Mouse (Mus musculus) CH12.LX (cell line): ENCODE data around the gene Neurl4. TPM values are rescaled to one million over a fixed set of nuclear protein-coding genes. Genes with fewer than 3 reads are reported as not detected.
A peak's percentile ranks its signal among the peaks of the same experiment; 100 is the strongest.

ENCODE experiments used
- DNase-seq: peaks from one replicate; pipeline ENCODE4 v3.0.0-alpha.2; 2013; ENCODE audit errors: extremely low read depth
- H3K27ac ChIP-seq: 2 replicates; pipeline ENCODE4 v1.5.1; 2012; ENCODE audit warnings: low read depth, mild to moderate bottlenecking, control low read depth, moderate library complexity; ENCODE audit not compliant: insufficient read depth
- H3K27me3 ChIP-seq: replicated peaks from 2 replicates; pipeline ENCODE3; 2012; ENCODE audit warnings: inconsistent platforms
- H3K36me3 ChIP-seq, 2 experiments: replicated peaks in 1 of 2; 2 replicates each; pipeline versions ENCODE3 to v1.6.1; 2012; ENCODE audit warnings: inconsistent platforms in 1 of 2, low read length in 1 of 2, mild to moderate bottlenecking in 1 of 2, mixed read lengths in 1 of 2, moderate library complexity in 1 of 2; ENCODE audit not compliant: control insufficient read depth in 1 of 2, insufficient read depth in 1 of 2
- H3K4me1 ChIP-seq, 2 experiments: 2 replicates each; pipeline ENCODE4 v1.6.1; 2012; ENCODE audit warnings: inconsistent platforms in 1 of 2, moderate library complexity in 1 of 2; ENCODE audit not compliant: insufficient read depth in 2 of 2, control insufficient read depth in 1 of 2
- H3K4me2 ChIP-seq: 2 replicates; pipeline ENCODE4 v1.6.1; 2012; ENCODE audit warnings: low read depth, mild to moderate bottlenecking, control low read depth; ENCODE audit not compliant: poor library complexity, insufficient read depth, severe bottlenecking
- H3K4me3 ChIP-seq, 3 experiments: fragments of 150-350 bp in 1 of 3; sonication (generic) in 1 of 3; replicated peaks in 1 of 3; 2 replicates each; pipeline versions ENCODE3 to v1.5.1; 2011 to 2012; ENCODE audit warnings: low read depth in 2 of 3, low read length in 2 of 3, mild to moderate bottlenecking in 2 of 3, moderate library complexity in 2 of 3, control low read depth in 1 of 3, improper control_type of control experiment in 1 of 3, inconsistent platforms in 1 of 3, mixed read lengths in 1 of 3; ENCODE audit not compliant: poor library complexity in 1 of 3
- H3K79me2 ChIP-seq: replicated peaks from 2 replicates; pipeline ENCODE4 v1.6.1; 2012; ENCODE audit warnings: mild to moderate bottlenecking, moderate library complexity; ENCODE audit not compliant: control insufficient read depth, poor library complexity, insufficient read depth, severe bottlenecking; ENCODE audit errors: extremely low read depth
- H3K9ac ChIP-seq: 2 replicates; pipeline ENCODE4 v1.6.1; 2012; ENCODE audit warnings: low read depth, mild to moderate bottlenecking, control low read depth, moderate library complexity; ENCODE audit not compliant: insufficient read depth
- H3K9me3 ChIP-seq: replicated peaks from 2 replicates; pipeline ENCODE3; 2012; ENCODE audit warnings: low read length, inconsistent platforms, mixed read lengths
- CHD1 ChIP-seq: IDR thresholded peaks from 2 replicates; pipeline ENCODE4 v1.6.1; 2012; ENCODE audit warnings: low read depth, low read length, improper control_type of control experiment, inconsistent platforms
- CTCF ChIP-seq, 2 experiments: IDR thresholded peaks in 1 of 2; conservative IDR thresholded peaks in 1 of 2; 2 replicates each; pipeline ENCODE4 v1.5.1; 2011 to 2012; ENCODE audit warnings: low read depth in 2 of 2, low read length in 2 of 2, improper control_type of control experiment in 1 of 2, inconsistent platforms in 1 of 2, mild to moderate bottlenecking in 1 of 2, moderate library complexity in 1 of 2
- HCFC1 ChIP-seq: IDR thresholded peaks from 2 replicates; pipeline ENCODE4 v1.6.1; 2012; ENCODE audit warnings: low read depth, mild to moderate bottlenecking, inconsistent platforms, low read length, improper control_type of control experiment
- IRF4 ChIP-seq: IDR thresholded peaks from 2 replicates; pipeline ENCODE4 v1.6.1; 2014; ENCODE audit warnings: low read depth, mild to moderate bottlenecking, inconsistent platforms, low read length, improper control_type of control experiment
- MAZ ChIP-seq: IDR thresholded peaks from 2 replicates; pipeline ENCODE4 v1.6.1; 2012; ENCODE audit warnings: low read depth, mild to moderate bottlenecking, inconsistent platforms, low read length, improper control_type of control experiment, moderate library complexity
- RAD21 ChIP-seq: IDR thresholded peaks from 2 replicates; pipeline ENCODE4 v1.6.1; 2011; ENCODE audit warnings: low read depth, mild to moderate bottlenecking, low read length, improper control_type of control experiment, moderate library complexity
- RCOR1 ChIP-seq: conservative IDR thresholded peaks from 2 replicates; pipeline ENCODE4 v1.6.1; 2012; ENCODE audit warnings: low read depth, mild to moderate bottlenecking, inconsistent platforms, low read length, improper control_type of control experiment
- SIN3A ChIP-seq: IDR thresholded peaks from 2 replicates; pipeline ENCODE4 v1.6.1; 2012; ENCODE audit warnings: low read length, improper control_type of control experiment, inconsistent platforms
- SMC3 ChIP-seq: IDR thresholded peaks from 2 replicates; pipeline ENCODE4 v1.6.1; 2011; ENCODE audit warnings: low read depth, low read length, improper control_type of control experiment
- UBTF ChIP-seq: IDR thresholded peaks from 2 replicates; pipeline ENCODE4 v1.6.1; 2012; ENCODE audit warnings: low read depth, mild to moderate bottlenecking, inconsistent platforms, low read length, improper control_type of control experiment, moderate library complexity
- USF1 ChIP-seq: IDR thresholded peaks from 2 replicates; pipeline ENCODE4 v1.6.1; 2014; ENCODE audit warnings: low read depth, mild to moderate bottlenecking, inconsistent platforms, low read length, improper control_type of control experiment
- ZKSCAN1 ChIP-seq: IDR thresholded peaks from 2 replicates; pipeline ENCODE4 v1.6.1; 2012; ENCODE audit warnings: low read depth, inconsistent platforms, low read length, improper control_type of control experiment, borderline replicate concordance
- ZMIZ1 ChIP-seq: IDR thresholded peaks from 2 replicates; pipeline ENCODE4 v1.6.1; 2012; ENCODE audit warnings: low read depth, mild to moderate bottlenecking, inconsistent platforms, low read length, improper control_type of control experiment
- dilution Hi-C: fragments of 300-500 bp; cut with MboI; formaldehyde crosslinking; loops from 2 replicates; pipeline ENCODE4 v1.14.3; 2020; ENCODE audit warnings: low sequenced_read_pairs; ENCODE audit not compliant: extremely low pct_unique_long_range_greater_than_20kb, extremely low pct_ligation_motif_present
- in situ Hi-C: fragments of 300-500 bp; cut with MboI; formaldehyde crosslinking; loops from 3 replicates; pipeline ENCODE4 v1.14.3; 2019; ENCODE audit warnings: low sequenced_read_pairs, low pct_ligation_motif_present, low pct_unique_long_range_greater_than_20kb, mixed read lengths
- polyA plus RNA-seq: library from polyadenylated mRNA; unstranded; fragments of >175 nt; gene quantifications from 2 replicates; pipeline ENCODE4 v1.2.1, GENCODE M21; 2012; ENCODE audit warnings: low read depth; ENCODE audit not compliant: insufficient read length
- total RNA-seq, 2 experiments: library from RNA; depleted of rRNA; stranded (reverse); fragments of 300-350 nt in 1 of 2; fragments of >200 nt in 1 of 2; gene quantifications; 2 replicates each; pipeline ENCODE4 v1.2.3; 2012 to 2014

Gene Neurl4
- total and polyA plus RNA-seq, 3 experiments, result 21.4 to 51.0 (median 40.1) TPM

GRCm38 (mm10) chr11:69881787-69882670, 18.8 kb upstream of the Neurl4 start:
- in situ Hi-C loops (loop anchor here (5.0 kb wide), 1 partner anchor 35 kb away; no protein-coding TSS in a partner anchor), dilution Hi-C loops (no loop called here)
- Histone ChIP-seq H3K79me2 (no peaks in the 10 kb centered on the region), H3K9ac (peak overlapping the region; percentile 9; the same call in 1 of the 2 replicates), H3K4me1 (peaks cover 21 to 47% of the 10 kb centered on the region in 2 experiments), H3K9me3 (peaks cover 10% of the 10 kb centered on the region), H3K4me3 (peak overlapping the region in 2 of 3 experiments; percentile 32 to 50), H3K27ac (peak overlapping the region; percentile 23), H3K27me3 (no peaks in the 10 kb centered on the region), H3K36me3 (peaks cover 21 to 70% of the 10 kb centered on the region in 2 experiments), H3K4me2 (peak overlapping the region; percentile 41)
- no peak for TF ChIP-seq UBTF
- TF ChIP-seq MAZ, result no peak
- no peak for TF ChIP-seq USF1
- TF ChIP-seq SIN3A, result no peak
- no peak for TF ChIP-seq CTCF (conservative IDR thresholded peaks at IDR 0.05 in 1 of 2, IDR thresholded peaks at IDR 0.05 in 1 of 2; ENCODE audit: low read depth in 2 of 2, low read length in 2 of 2)
- TF ChIP-seq ZKSCAN1, result no peak
- no peak for TF ChIP-seq ZMIZ1
- DNase-seq, result no peak

GRCm38 (mm10) chr11:69883066-69883465, 17.8 kb upstream of the Neurl4 start:
- H3K27ac ChIP-seq, result no peak overlapping the region
- H3K36me3 ChIP-seq, result peaks cover 21 to 80% of the 10 kb centered on the region in 2 experiments
- DNase-seq, result peak; percentile 60
- in situ Hi-C loops, result loop anchor here (5.0 kb wide), 1 partner anchor 34 kb away; no protein-coding TSS in a partner anchor
- H3K79me2 ChIP-seq, result no peaks in the 10 kb centered on the region
- peaks cover 10% of the 10 kb centered on the region for H3K9me3 ChIP-seq
- no peaks in the 10 kb centered on the region for H3K27me3 ChIP-seq
- no peak overlapping the region for H3K4me3 ChIP-seq
- H3K9ac ChIP-seq, result no peak overlapping the region
- H3K4me1 ChIP-seq, result peaks cover 21 to 38% of the 10 kb centered on the region in 2 experiments
- dilution Hi-C loops, result no loop called here
- H3K4me2 ChIP-seq, result no peak overlapping the region
- TF ChIP-seq IRF4 (no peak), ZKSCAN1 (no peak), RCOR1 (no peak), RAD21 (peak; percentile 51), CTCF (conservative IDR thresholded peaks at IDR 0.05 in 1 of 2, IDR thresholded peaks at IDR 0.05 in 1 of 2; ENCODE audit: low read depth in 2 of 2, low read length in 2 of 2) (peak; percentile 58 to 68; a peak in 3 of 4 replicates), CHD1 (no peak), HCFC1 (no peak), SMC3 (peak; percentile 47)
